Mouse (Mus musculus): ENCODE measurements around the gene Prdm1.

DNA sequence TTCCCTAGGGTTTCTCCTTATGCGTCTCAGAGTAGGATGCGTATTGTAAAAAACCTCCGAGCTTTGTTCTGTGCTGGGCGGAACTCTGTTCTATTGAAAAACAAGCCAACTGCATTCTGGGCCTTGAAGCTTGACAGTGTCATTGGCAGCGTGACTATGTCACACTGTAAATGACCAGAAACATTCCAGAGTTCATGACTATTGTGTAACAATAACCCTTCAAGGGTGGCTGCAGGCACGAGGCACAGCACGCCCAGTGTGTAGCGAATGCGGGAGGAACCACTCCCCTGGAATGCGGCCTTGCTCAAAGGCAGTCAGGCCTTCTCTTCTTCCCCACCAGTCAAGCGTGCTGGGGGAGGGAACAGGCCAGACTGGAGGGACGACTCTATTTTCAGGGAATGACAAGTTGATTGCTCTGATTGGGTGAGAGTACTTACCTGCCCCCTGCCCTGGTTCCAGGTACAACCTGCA, 100.4 kb downstream of the Prdm1 start:
- TF ChIP-seq CTCF (IDR thresholded peaks at IDR 0.05; ENCODE audit: borderline replicate concordance, control insufficient read depth, extremely low read depth, insufficient read depth, low read length, poor library complexity) (no peak), POLR2A (IDR thresholded peaks at IDR 0.05; ENCODE audit: control insufficient read depth, extremely low read depth, insufficient read depth, low read length, poor library complexity) (no peak)

All from thymus, adult 2 months (tissue).